Mouse (Mus musculus) kidney, adult 2 months (tissue): ENCODE measurements at regions not wholly inside any gene's neighbourhood (a gene's known extent, or its start where the extent isn't known, plus 50 kb on each side); places are given as distances from the start of the nearest gene placed in this dataset.

Experiments used
- CTCF ChIP-seq: fragments of 200-500 bp; conservative IDR thresholded peaks from 2 replicates; pipeline ENCODE4 v1.5.1; 2011; ENCODE audit warnings: low read depth, mild to moderate bottlenecking, control low read depth, low read length, moderate library complexity, mixed read lengths; ENCODE audit not compliant: insufficient read depth, insufficient read length
- POLR2A ChIP-seq: fragments of 200-500 bp; IDR thresholded peaks from one replicate; pipeline ENCODE4 v1.6.1; 2011; ENCODE audit warnings: low read depth, low read length, control low read depth

GRCm38 (mm10) chr2:169275371-169275770 is 312.2 kb downstream of the Gm11011 start:
- TF ChIP-seq CTCF (no peak), POLR2A (no peak)
